Mouse (Mus musculus) gastrocnemius, postnatal 4 days (tissue): ENCODE results near the gene Parp16. TPM values are rescaled to one million over a fixed set of nuclear protein-coding genes. Genes with fewer than 3 reads are reported as not detected.

ENCODE experiments used
- DNase-seq, 2 experiments: peaks; one replicate each; pipeline ENCODE4 v3.0.0; 2021 to 2022; ENCODE audit warnings: low spot score in 2 of 2, mixed read lengths in 2 of 2
- total RNA-seq, 2 experiments: library from RNA; stranded (reverse); gene quantifications; 2 replicates each; pipeline ENCODE4 v1.2.3; 2021

The Parp16 gene
- total RNA-seq, 2 experiments from 2014 or later, result 8.3 to 9.1 TPM

GRCm38 (mm10) chr9:65177912-65178311 lies 17.2 kb upstream of the Parp16 start:
- no peak for DNase-seq

- no peak for DNase-seq
Observed at GRCm38 (mm10) chr9:65178336-65179213, 16.6 kb upstream of the Parp16 start.

GRCm38 (mm10) chr9:65179817-65180624 lies 15.1 kb upstream of the Parp16 start:
- no peak for DNase-seq

GRCm38 (mm10) chr9:65188599-65188998 lies 6.6 kb upstream of the Parp16 start:
- DNase-seq, result peak; percentile 67 to 77

GRCm38 (mm10) chr9:65190306-65190705 lies 4.8 kb upstream of the Parp16 start:
- DNase-seq, result no peak

- DNase-seq, result no peak
Observed at GRCm38 (mm10) chr9:65191389-65191754, 3.8 kb upstream of the Parp16 start.

- DNase-seq, result no peak
Observed at GRCm38 (mm10) chr9:65191755-65192469, 3.2 kb upstream of the Parp16 start.

GRCm38 (mm10) chr9:65193214-65193613 lies 1.9 kb upstream of the Parp16 start:
- DNase-seq, result no peak

- no peak for DNase-seq
Observed at GRCm38 (mm10) chr9:65195621-65195981, 448 bp downstream of the Parp16 start.

GRCm38 (mm10) chr9:65195982-65196737 lies 1.0 kb downstream of the Parp16 start:
- no peak for DNase-seq

- DNase-seq, result peak; percentile 92 to 96
Observed at GRCm38 (mm10) chr9:65196738-65197569, 1.8 kb downstream of the Parp16 start.

- no peak for DNase-seq
Observed at GRCm38 (mm10) chr9:65197826-65198225, 2.7 kb downstream of the Parp16 start.

GRCm38 (mm10) chr9:65199723-65200122 lies 4.6 kb downstream of the Parp16 start:
- no peak for DNase-seq

- no peak for DNase-seq
Observed at GRCm38 (mm10) chr9:65200606-65201005, 5.5 kb downstream of the Parp16 start.

- no peak for DNase-seq
Observed at GRCm38 (mm10) chr9:65201021-65201380, 5.8 kb downstream of the Parp16 start.

- DNase-seq, result peak; percentile 60 to 90
Observed at GRCm38 (mm10) chr9:65201381-65202164, 6.4 kb downstream of the Parp16 start.

- no peak for DNase-seq
Observed at GRCm38 (mm10) chr9:65202165-65202754, 7.1 kb downstream of the Parp16 start.

- DNase-seq, result no peak
Observed at GRCm38 (mm10) chr9:65205049-65205815, 10.1 kb downstream of the Parp16 start.
